Mouse (Mus musculus): ENCODE measurements around the gene Ppib.

Gene Ppib

DNA sequence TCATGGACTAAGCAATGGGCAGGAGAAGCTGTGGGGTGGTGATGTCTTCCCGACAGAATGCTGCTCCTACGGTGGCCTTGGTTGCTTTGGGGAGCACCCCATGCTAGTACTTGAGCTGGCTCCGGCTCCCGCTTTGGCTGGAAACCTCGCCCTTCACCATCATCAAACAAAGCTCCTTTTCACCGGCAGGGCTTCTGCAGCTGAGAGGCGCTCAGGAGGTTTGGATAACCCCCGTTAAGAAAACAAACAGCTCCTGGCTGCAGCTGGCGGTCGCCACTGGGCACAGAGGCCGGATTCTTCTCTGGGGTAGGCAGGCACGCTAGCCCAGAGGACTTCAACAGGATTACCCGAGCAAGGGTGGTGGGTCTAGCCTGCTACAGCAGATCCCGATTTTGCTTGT is 18.5 kb downstream of the Ppib start:
- DNase-seq, result no peak

GRCm38 (mm10) chr9:66080804-66081459 is 20.9 kb downstream of the Ppib start:
- no peak for DNase-seq

- no peak for DNase-seq
These were observed 22.0 kb downstream of the Ppib start for GRCm38 (mm10) chr9:66081999-66082398.

DNA sequence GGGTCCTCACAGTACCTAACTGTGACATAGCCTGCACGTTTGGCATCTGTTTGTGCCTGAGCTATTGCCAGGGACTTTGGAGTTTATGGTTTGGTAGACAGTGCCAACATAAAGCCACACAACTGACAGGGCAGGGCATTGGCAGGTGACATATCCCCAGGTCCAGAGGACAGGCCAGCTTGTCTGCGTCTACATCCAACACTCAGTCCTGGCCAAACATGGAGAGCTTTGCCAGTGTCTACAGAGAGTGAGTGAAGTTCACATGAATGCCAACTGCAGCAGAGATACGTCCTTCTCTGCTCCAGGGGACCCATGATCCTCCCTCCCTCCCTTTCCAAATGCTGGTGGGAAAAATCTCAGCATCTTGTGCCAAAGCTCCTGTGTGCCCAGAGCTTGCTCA is 24.1 kb downstream of the Ppib start:
- DNase-seq, result no peak

- no peak for DNase-seq
These were observed 27.0 kb downstream of the Ppib start for GRCm38 (mm10) chr9:66087062-66087461.

GRCm38 (mm10) chr9:66088411-66088810 is 28.4 kb downstream of the Ppib start:
- peak; percentile 94 for DNase-seq

- no peak for DNase-seq
These were observed 30.7 kb downstream of the Ppib start for GRCm38 (mm10) chr9:66090593-66091244.

DNA sequence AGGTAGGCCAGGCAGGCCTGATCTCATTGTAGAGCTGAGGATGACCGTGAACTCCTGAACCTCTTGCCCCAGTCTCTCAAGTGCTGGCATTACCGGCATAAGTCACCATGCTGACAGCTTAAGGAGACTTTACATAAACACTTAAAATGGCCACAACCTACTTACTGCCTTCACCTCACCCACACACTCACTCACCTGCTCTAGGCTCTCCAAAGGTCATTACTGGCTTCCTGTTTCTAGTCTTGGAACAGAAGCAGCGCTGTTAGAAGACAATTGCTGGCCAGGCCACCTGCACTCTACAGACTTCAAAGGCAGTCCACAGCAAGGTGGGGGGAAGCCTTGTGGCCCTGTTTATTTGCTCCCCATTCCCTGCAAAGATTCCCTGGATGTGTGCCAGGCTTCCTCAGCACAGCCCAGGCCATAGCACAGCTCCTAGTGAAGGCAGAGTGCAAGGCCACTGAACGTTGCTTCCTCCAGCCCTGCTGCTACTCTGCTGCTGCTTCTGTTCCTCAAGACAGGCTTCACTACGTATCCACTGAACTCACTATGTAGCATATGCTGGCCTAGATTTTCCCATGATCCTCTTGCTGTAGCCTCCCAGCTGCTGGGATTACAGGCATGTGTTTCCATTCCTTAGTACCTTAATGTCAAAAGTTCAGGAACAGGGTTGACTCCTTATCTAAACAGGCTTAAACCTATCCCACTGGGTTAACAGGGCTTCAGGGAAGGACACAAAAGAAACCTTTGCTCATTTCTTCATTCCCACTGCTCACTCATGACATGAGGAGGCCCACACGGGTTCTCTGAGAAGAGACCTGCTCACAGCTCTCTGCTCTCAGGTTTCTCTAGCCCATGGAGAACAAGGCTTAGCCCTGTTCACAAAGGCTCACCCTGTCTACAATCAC is 31.6 kb downstream of the Ppib start:
- DNase-seq, result no peak

DNA sequence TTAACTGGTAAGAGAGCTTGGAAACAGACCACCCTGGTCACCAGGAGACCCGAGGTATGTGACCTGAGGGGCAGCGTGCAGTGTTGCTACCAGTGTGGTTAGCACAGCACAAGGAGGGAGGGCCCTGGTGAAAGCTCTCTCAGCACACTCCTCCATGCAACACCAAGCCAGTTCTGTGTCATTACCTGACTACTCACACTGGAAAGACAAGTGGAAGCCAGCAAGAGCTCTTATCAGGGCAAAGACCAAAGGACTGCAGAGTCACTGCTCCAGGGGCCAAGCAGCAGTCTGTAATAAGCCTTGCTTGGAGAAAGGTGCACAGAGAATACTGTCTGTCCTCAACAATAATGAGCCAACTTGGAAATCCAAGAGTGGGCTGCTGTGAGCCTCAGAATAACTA is 32.6 kb downstream of the Ppib start:
- no peak for DNase-seq

DNA sequence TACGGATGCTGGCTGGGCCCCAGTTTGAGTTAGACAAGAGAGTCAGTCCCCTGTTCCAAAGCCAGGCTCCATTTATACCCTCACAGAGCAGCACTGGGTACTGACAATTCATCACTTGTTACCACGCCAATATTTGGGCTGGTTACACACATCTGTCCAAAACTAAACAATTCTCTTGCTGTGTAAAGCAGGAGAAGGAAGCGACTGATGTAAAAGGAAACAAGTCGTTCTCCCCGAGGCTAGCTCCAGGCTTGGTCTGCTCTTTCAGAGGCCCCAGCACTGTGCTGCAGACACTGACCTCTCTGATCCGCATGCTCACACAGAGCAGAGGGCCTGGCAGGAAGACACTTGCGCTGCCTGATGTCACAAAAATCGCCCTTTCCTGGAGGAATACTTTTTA is 41.6 kb downstream of the Ppib start:
- peak; percentile 68 for DNase-seq

DNA sequence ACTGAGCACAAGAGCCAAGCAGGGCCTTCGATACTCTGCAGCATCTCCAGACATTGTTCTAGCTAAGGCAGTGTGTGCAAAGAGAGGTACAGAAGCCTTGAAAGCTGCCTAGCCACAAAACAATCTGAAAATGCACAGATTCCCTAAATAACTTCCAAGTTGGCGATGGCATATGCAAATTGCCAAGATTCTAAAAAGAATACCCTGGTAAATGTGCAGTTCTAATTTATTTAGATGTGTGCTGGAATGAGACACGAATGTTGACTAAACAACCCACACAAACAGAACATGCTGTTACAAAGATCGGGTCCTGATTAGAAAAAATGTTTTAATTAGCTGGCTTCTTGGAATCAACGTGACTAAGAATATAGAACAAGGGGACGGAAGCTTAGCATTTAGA is 42.6 kb downstream of the Ppib start:
- DNase-seq, result peak; percentile 21

GRCm38 (mm10) chr9:66104601-66105000 is 44.6 kb downstream of the Ppib start:
- no peak for DNase-seq

DNA sequence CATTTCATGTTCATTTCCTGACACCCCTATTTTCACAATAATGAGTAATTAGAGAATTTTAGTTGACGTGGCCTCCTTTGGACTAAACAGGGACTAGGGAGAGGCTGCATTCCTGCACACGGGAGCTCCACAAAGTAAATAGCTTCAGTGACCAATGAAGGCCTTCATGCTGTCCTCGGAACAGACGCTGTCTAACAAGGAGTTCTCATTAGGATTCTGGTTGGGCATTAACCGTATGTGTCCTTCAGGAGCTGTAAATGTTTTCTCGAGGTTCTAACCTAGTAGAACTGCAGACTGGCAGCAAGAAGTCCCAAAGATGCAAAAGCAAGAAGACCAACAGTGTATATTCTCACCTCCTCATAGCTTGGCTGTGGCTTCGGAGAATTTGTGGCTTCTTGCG is 45.1 kb downstream of the Ppib start:
- peak; percentile 35 for DNase-seq

DNA sequence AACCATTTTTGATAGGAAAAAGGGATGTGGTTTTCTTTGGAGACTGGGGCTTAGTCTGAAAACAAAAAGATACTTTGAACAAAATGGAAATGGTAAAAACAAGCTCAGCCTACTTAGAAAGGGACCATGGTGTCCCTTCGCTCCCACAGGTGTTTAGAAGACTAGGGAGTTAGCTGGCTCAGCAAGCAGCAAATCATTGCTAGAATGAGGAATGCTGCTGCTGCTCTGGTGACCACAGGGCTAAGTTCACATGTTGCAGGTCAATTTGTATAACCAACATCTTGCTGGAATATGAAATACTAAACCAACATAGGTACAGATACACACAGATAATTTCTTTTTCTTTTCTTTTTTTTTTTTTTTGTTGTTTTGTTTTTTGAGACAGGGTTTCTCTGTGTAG is 49.6 kb downstream of the Ppib start:
- peak; percentile 23 for DNase-seq

DNA sequence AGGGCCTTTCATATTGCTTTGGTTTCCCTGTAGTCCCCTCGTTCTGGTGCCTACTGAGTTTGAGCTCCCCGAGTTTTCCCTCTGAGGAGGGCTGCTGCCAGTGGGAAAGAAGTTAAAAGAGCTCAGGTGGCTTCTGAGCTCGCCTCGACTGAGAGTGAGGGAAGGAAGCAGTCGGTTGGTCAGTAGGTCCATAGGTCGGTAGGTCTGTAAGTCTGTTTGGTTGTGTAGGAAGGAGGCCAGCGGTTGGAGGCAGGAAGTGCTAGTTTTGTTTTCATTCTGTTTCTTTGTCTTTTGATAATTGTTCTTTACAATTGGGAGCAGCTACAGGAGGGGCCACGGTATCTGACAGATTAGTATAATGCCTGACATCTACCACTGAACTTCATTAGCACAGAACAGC is 50.1 kb downstream of the Ppib start:
- DNase-seq, result peak; percentile 25

DNA sequence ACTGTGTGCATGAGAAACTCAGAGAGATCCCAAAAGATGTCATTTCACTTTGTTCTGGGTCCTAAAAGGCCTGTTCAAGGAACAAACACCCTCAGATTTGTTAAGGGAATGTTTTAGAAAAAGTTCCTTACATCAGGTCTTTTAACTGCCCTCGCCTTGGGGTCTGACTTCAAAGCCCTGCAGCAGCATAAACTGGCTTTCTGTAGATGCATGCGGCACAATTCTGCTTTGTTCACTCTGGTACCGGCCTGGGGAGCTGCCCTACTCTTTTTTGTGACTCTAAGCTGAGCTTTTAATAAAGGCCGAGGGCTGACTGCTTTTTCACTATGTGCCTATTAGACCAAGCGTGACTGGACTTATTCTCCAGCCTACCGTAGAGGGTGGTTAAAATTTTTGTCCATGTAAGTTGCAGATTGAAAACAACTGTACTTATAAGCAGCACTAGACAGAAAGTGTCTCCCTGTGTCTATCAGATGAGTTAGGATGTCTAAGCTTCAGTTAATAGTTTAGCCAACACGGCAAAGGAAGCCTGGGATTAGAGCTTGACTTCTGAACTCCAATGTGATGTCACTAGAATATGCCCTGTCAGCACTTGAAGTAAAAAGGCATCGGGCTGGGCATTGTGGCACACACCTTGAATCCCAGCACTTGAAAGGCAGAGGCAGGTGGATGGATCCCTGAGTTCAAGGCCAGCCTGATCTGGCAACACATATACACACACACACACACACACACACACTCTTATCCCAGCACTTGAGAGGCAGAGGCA is 50.8 kb downstream of the Ppib start:
- DNase-seq, result peak; percentile 64

- peak; percentile 92 for DNase-seq
These were observed 54.3 kb downstream of the Ppib start for GRCm38 (mm10) chr9:66114341-66114740.
